Mouse (Mus musculus): Measurements from ENCODE around the gene Itfg2.
"Not testable (repeated sequence)": the region's sequence is repeated elsewhere in the genome, so short reads cannot be mapped to it uniquely, and the experiment has no call there.

Itfg2 gene

GRCm38 (mm10) chr6:128383752-128384151 is 41.0 kb downstream of the Itfg2 start:
- no peak for DNase-seq (ENCODE audit: low read depth, low spot score)

DNA sequence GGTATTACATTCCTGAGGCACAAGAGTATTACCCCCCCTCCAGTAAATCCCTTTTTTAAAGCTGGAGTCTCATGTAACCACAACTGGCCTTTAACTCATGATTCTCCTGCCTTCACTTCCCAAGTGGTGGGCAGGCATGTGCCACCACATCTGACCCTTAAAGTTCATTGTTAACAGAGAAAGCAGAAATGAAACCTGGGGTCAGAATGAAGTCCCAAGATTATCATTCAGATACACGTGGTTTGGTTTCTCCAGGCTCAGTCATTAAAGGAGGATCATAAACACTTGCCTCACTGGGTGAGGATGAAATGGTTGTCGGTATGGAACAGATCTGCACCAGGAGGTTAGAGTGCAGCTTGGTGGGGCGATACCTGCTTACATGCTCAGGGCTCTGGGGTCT is 43.5 kb downstream of the Itfg2 start:
- DNase-seq (ENCODE audit: low read depth, low spot score): no peak

DNA sequence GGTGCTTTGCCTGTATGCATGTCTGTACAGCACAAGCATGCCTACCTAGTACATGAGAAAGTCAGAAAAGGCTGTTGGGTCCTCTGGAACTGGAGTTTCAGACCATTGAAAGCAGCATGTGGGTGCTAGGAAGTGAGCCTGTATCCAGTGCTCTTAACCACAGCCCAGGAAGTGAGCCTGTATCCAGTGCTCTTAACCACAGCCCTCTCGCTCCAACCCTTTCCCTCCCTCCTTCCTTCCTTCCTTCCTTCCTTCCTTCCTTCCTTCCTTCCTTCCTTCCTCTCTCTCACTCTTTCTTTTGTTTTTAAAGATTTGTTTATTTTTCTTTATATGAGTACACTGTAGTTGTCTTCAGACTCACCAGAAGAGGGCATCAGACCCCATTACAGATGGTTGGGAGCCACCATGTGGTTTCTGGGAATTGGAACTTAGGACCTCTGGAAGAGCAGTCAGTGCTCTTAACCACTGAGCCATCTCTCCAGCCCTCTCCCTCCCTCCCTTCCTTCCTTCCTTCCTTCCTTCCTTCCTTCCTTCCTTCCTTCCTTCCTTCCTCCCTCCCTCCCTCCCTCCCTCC is 44.0 kb downstream of the Itfg2 start:
- DNase-seq (ENCODE audit: low read depth, low spot score): not testable (repeated sequence)

- DNase-seq (ENCODE audit: low read depth, low spot score): no peak
Observed at GRCm38 (mm10) chr6:128379636-128380035, 45.1 kb downstream of the Itfg2 start.

GRCm38 (mm10) chr6:128376371-128377085 is 48.2 kb downstream of the Itfg2 start:
- DNase-seq (ENCODE audit: low read depth, low spot score): no peak

DNA sequence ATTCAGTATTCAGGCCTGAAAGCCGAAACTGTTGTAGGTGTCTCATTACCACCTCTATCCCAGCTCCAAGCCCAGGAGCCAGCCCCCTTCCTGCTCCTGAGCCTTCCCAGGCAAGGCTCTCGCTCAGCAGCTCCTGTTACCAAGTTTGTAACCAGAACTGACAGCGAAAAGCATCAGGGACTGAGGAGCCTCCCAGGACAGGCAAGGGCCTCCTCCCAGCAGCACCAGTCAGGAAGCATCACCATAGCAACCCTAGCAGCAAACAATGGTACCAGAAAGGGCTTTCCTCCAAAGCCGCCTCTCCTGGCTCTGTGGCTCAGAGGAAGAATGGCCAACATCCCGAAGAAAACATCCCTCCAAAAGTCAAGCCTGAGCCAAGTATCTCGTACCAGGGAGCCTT is 49.5 kb downstream of the Itfg2 start, which contains the start of the genes Tex52 and Gm44596:
Gene Tex52, plus strand, starts transcription at position 265 of the 400 bp plus-strand sequence.
Gene Gm44596, plus strand, starts transcription at position 312 of the 400 bp plus-strand sequence.
- no peak for DNase-seq (ENCODE audit: low read depth, low spot score)

- no peak for DNase-seq (ENCODE audit: low read depth, low spot score)
Observed at GRCm38 (mm10) chr6:128370040-128370439, 54.7 kb downstream of the Itfg2 start.

- no peak for DNase-seq (ENCODE audit: low read depth, low spot score)
Observed at GRCm38 (mm10) chr6:128366466-128366865, 58.3 kb downstream of the Itfg2 start.

GRCm38 (mm10) chr6:128364721-128365120 is 60.0 kb downstream of the Itfg2 start:
- no peak for DNase-seq (ENCODE audit: low read depth, low spot score)

GRCm38 (mm10) chr6:128363007-128363825 is 61.5 kb downstream of the Itfg2 start:
- no peak for DNase-seq (ENCODE audit: low read depth, low spot score)

DNA sequence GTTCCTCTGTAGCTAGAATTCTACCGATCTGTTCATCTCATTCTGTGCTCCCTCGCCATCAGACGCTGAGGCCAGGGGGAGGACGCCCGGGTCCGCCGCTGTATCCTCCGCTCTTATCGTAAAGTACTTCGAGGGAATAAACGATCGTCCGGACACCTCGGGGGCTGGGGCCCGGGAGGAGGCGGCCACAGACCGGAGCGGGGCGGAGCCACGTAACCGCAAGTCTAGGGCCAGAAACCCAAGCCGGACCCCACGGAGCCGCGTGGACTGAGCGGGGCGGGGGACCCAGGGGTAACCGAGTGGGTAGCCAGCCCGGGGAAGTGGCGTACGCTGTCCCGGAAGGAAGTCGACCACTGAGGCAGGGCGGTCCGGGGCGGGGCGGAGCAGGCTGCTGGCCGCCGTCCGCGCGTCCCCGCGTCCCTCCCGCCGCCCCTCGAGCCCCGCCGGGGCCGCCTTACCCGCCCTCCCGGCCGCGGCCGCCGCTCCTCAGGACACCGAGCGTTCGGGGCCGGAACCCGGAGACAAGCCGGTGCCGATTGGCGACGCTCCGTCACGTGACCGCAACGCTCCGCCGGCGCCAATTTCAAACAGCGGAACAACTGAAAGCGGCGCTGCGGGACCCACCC is 62.2 kb downstream of the Itfg2 start, which contains the start of the genes Rhno1 and Foxm1:
Gene Rhno1, minus strand, starts transcription at position 531 of the 626 bp plus-strand sequence.
Gene Foxm1, plus strand, starts transcription at position 587 of the 626 bp plus-strand sequence.
- peak; percentile 90 for DNase-seq (ENCODE audit: low read depth, low spot score)

GRCm38 (mm10) chr6:128361901-128362300 is 62.8 kb downstream of the Itfg2 start:
- DNase-seq (ENCODE audit: low read depth, low spot score): no peak
